ENCODE assay signal across 8 mouse cellular contexts in the genomic region with DNA sequence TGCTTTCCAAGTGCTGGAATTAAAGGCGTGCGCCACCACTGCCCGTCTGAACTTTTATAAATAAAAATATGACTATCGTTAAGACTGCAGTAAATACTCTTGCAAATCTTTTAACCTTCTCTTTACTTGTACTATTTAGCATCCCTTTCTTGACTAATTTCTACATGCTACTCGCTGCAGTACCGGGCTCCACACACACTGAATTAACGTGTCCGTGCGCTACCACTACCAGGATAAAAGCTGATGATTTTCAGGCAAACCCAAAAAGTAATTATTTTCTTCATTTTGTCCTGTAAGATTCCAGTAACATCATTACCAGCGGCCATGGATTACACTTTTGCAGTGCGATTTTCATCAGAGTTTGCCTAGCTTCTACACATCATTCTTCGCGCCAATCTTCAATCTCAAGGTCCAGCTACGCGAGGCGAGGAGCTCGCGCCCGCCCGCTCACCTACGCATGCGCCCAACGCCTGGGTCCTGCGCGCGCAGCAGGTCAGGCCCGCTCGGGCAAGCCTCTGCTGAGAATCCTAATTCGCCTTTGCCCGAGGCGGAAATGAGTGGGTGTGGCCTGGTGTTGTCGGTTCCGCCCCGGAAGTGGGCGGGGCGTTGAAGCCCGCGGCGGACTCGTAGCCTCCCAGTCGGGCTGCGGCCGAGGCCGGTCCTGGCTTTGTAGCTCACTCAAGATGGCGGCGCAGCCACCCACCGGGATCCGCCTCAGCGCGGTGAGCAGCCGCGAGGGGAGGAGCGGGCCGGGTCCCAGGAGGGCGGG. TPM values are rescaled to one million over a fixed set of nuclear protein-coding genes. Genes with fewer than 3 reads are reported as not detected.
DNase-seq lines count a peak whose midpoint lies in the region; ATAC-seq and TF ChIP-seq lines count a peak whose summit lies in the region.

Morc3 (plus strand) TSS at position 495 of the 769 bp plus-strand sequence.

- DNase-seq in ES-E14 (ENCODE audit: low read depth, low spot score) = peak; percentile 100
- peak; percentile 100 for DNase-seq in cerebellum, adult 11-12 months
- DNase-seq in heart, postnatal 25 days (ENCODE audit: low spot score) = peak; percentile 100
- peak; percentile 98 to 99 for DNase-seq in layer of hippocampus, adult 18-20 months (ENCODE audit: low spot score in 2 of 2)
- DNase-seq in lung, adult 2 months = peak; percentile 100
- peak; percentile 99 for DNase-seq in thymus, adult 18-20 months

- H3K4me3 ChIP-seq in ES-E14 (ENCODE audit: insufficient read depth in 1 of 2, low read depth in 1 of 2, low read length in 2 of 2, poor library complexity in 1 of 2, severe bottlenecking in 1 of 2) = peak within 1 kb of the TSS; percentile 91 to 92
- peak within 1 kb of the TSS; percentile 90 for H3K4me3 ChIP-seq in forebrain, embryonic 15.5 days
- peak within 1 kb of the TSS; percentile 72 for H3K4me3 ChIP-seq in lung, adult 2 months (replicated peaks; ENCODE audit: extremely low read depth, low read depth, low read length)

- no peaks in the 10 kb centered on the region for H3K9me3 ChIP-seq in ES-E14 (ENCODE audit: control insufficient read depth, insufficient read depth, low read depth, low read length)
- no peaks in the 10 kb centered on the region for H3K9me3 ChIP-seq in forebrain, embryonic 15.5 days

- in situ Hi-C loops in ES-E14 (cut with MboI; ENCODE audit: low sequenced_read_pairs in 2 of 2, unreplicated experiment in 2 of 2) = no loop called here

- H3K4me1 ChIP-seq in ES-E14 (ENCODE audit: control insufficient read depth in 2 of 2, insufficient read depth in 2 of 2, low read length in 2 of 2, poor library complexity in 1 of 2) = peaks cover 9 to 11% of the 10 kb centered on the region in 2 experiments; a peak in 2 of 4 replicates
- peaks cover 20% of the 10 kb centered on the region for H3K4me1 ChIP-seq in forebrain, embryonic 15.5 days
- peaks cover 8% of the 10 kb centered on the region for H3K4me1 ChIP-seq in lung, adult 2 months (ENCODE audit: control insufficient read depth, insufficient read depth, low read length)

- H3K9ac ChIP-seq in ES-E14 (ENCODE audit: insufficient read depth, low read depth, low read length, poor library complexity, severe bottlenecking) = peak within 1 kb of the TSS; percentile 98
- H3K9ac ChIP-seq in forebrain, embryonic 15.5 days (replicated peaks) = peak within 1 kb of the TSS; percentile 93

- intact Hi-C loops in heart, postnatal 25 days (cut with DNase I) = loop anchor here (2.0 to 5.0 kb wide), 2 partner anchors 15 to 50 kb away; partner anchors contain the start of gene Chaf1b

- H3K27ac ChIP-seq in ES-E14 (ENCODE audit: insufficient read depth, low read depth, low read length, poor library complexity, severe bottlenecking) = peak within 1 kb of the TSS; percentile 85
- peak within 1 kb of the TSS; percentile 96 for H3K27ac ChIP-seq in forebrain, embryonic 15.5 days (replicated peaks)

- TF ChIP-seq CTCF in lung, adult 2 months (IDR thresholded peaks at IDR 0.05; ENCODE audit: insufficient read depth, low read length) = no peak

- H3K27me3 ChIP-seq in forebrain, embryonic 15.5 days = no peaks in the 10 kb centered on the region

- TF ChIP-seq POLR2A in lung, adult 2 months (IDR thresholded peaks at IDR 0.05; ENCODE audit: borderline replicate concordance, extremely low read depth, low read depth, low read length) = peak; percentile 83; the same call in 1 of the 2 replicates

- 13% methylated on average over 54 of the region's 55 CpGs for WGBS in forebrain, embryonic 15.5 days
- 12% methylated on average over 55 of the region's 55 CpGs for WGBS in lung, adult 2 months

- 0 out of 2 replicates have a peak, but pooled peaks cover under 1% of the 10 kb centered on the region for H3K36me3 ChIP-seq in ES-E14 (ENCODE audit: control insufficient read depth, insufficient read depth, low read length, poor library complexity, severe bottlenecking)
- H3K36me3 ChIP-seq in forebrain, embryonic 15.5 days = no peaks in the 10 kb centered on the region

- ATAC-seq in forebrain, embryonic 15.5 days (replicated peaks) = peak; percentile 98
- ATAC-seq in neutrophil, adult 5-6 weeks (ENCODE audit: extremely low read depth, insufficient number of reproducible peaks, low FRiP score, poor library complexity, severe bottlenecking) = peak; percentile 94

- peak within 1 kb of the TSS; percentile 81 for H3K4me2 ChIP-seq in forebrain, embryonic 15.5 days (replicated peaks)

TF ChIP-seq in ES-E14, 5 proteins besides CTCF, POLR2A, EP300 and RAD21:
- TF ChIP-seq HCFC1 (IDR thresholded peaks at IDR 0.05; ENCODE audit: borderline replicate concordance, insufficient read depth, low read length) (peak; percentile 41; the same call in 1 of the 2 replicates), ZNF384 (IDR thresholded peaks at IDR 0.05; ENCODE audit: low read depth, low read length) (no peak)
TF ChIP-seq in ES-E14: peak in this region for 1.

RNA-seq across cellular contexts. Expression of gene Morc3, which starts in this region (rescaled TPM):
- 90.3 and 98.4 TPM in 2 replicates for total RNA-seq in ES-E14 (2012; rRNA removed)
- 36.3 and 41.5 TPM in 2 replicates for polyA plus RNA-seq in forebrain, embryonic 15.5 days (2015; fragmentation: Nextera tagmentation; extraction: Ambion mirVana)
- 10 to 100 TPM; 16.9 to 21.0 TPM for total RNA-seq in heart, postnatal 25 days (2021)
- 10 to 100 TPM; 30.9 to 37.9 TPM for total RNA-seq in layer of hippocampus, adult 18-20 months (2021)
- 6.1 and 10.7 TPM in 2 replicates for polyA plus RNA-seq in lung, adult 2 months (2012; rRNA removed)
- 339 and 376 TPM in 2 replicates for total RNA-seq in neutrophil, adult 5-6 weeks (2017)

Comparison
In these comparisons a context has a peak if more than half of its experiments do, and no peak if none do; other contexts are left out.
1. Peak in every context shown above with its lines: DNase-seq, ATAC-seq, H3K4me3 ChIP-seq and H3K27ac ChIP-seq.